Mouse (Mus musculus) myocyte (in vitro differentiated cells): ENCODE measurements around the gene Nkain2. TPM values are rescaled to one million over a fixed set of nuclear protein-coding genes. Genes with fewer than 3 reads are reported as not detected.

Source experiments
- H3K27me3 ChIP-seq: one replicate; pipeline ENCODE4 v1.6.1; 2011; ENCODE audit not compliant: control insufficient read depth, insufficient read depth, insufficient read length
- H3K36me3 ChIP-seq: one replicate; pipeline ENCODE4 v1.6.1; 2011; ENCODE audit not compliant: control insufficient read depth, insufficient read depth
- H3K4me2 ChIP-seq: one replicate; pipeline ENCODE4 v1.6.1; 2011; ENCODE audit warnings: low read depth, control low read depth
- H3K4me3 ChIP-seq: one replicate; pipeline ENCODE4 v1.5.1; 2011; ENCODE audit warnings: mild to moderate bottlenecking, control low read depth, moderate library complexity
- H3K79me2 ChIP-seq: one replicate; pipeline ENCODE4 v1.6.1; 2011; ENCODE audit not compliant: control insufficient read depth, insufficient read depth
- H3ac ChIP-seq: one replicate; pipeline ENCODE4 v1.6.1; 2011; ENCODE audit not compliant: control insufficient read depth, insufficient read length
- CEBPB ChIP-seq: IDR thresholded peaks from 2 replicates; pipeline ENCODE4 v1.6.1; 2011; ENCODE audit warnings: mild to moderate bottlenecking, moderate library complexity; ENCODE audit not compliant: poor library complexity, insufficient read depth, severe bottlenecking
- E2F4 ChIP-seq: IDR thresholded peaks from one replicate; pipeline ENCODE4 v1.6.1; 2011; ENCODE audit warnings: mild to moderate bottlenecking, control low read depth, moderate library complexity; ENCODE audit not compliant: insufficient read depth
- MAX ChIP-seq: IDR thresholded peaks from one replicate; pipeline ENCODE4 v1.6.1; 2011; ENCODE audit warnings: low read depth, mild to moderate bottlenecking, control low read depth
- MYOD1 ChIP-seq, 3 experiments: IDR thresholded peaks; one replicate each; pipeline ENCODE4 v1.6.1; 2011; ENCODE audit warnings: control low read depth in 2 of 3, low read depth in 2 of 3, mild to moderate bottlenecking in 2 of 3, moderate library complexity in 1 of 3; ENCODE audit not compliant: insufficient read length in 2 of 3, control insufficient read depth in 1 of 3
- MYOG ChIP-seq, 3 experiments: IDR thresholded peaks; one replicate each; pipeline ENCODE4 v1.6.1; 2011; ENCODE audit warnings: control low read depth in 2 of 3, low read depth in 2 of 3, mild to moderate bottlenecking in 2 of 3; ENCODE audit not compliant: insufficient read length in 2 of 3, control insufficient read depth in 1 of 3, insufficient read depth in 1 of 3
- POLR2A ChIP-seq: IDR thresholded peaks from one replicate; pipeline ENCODE4 v1.6.1; 2011; ENCODE audit warnings: low read depth, mild to moderate bottlenecking, control low read depth, moderate library complexity; ENCODE audit not compliant: insufficient read length
- POLR2AphosphoS2 ChIP-seq: IDR thresholded peaks from one replicate; pipeline ENCODE4 v1.6.1; 2011; ENCODE audit warnings: low read depth, control low read depth; ENCODE audit not compliant: insufficient read length
- REST ChIP-seq: IDR thresholded peaks from one replicate; pipeline ENCODE4 v1.6.1; 2011; ENCODE audit warnings: mild to moderate bottlenecking, control low read depth, moderate library complexity; ENCODE audit not compliant: insufficient read depth, insufficient read length
- SRF ChIP-seq: IDR thresholded peaks from one replicate; pipeline ENCODE4 v1.6.1; 2011; ENCODE audit warnings: low read depth; ENCODE audit not compliant: control insufficient read depth, insufficient read length
- TCF12 ChIP-seq: IDR thresholded peaks from one replicate; pipeline ENCODE4 v1.6.1; 2011; ENCODE audit warnings: mild to moderate bottlenecking, control low read depth; ENCODE audit not compliant: poor library complexity, insufficient read depth, severe bottlenecking
- TCF3 ChIP-seq: IDR thresholded peaks from one replicate; pipeline ENCODE4 v1.6.1; 2011; ENCODE audit warnings: low read depth, control low read depth; ENCODE audit not compliant: insufficient read length
- USF1 ChIP-seq: IDR thresholded peaks from one replicate; pipeline ENCODE4 v1.6.1; 2011; ENCODE audit warnings: low read depth, mild to moderate bottlenecking, control low read depth, moderate library complexity
- polyA plus RNA-seq: library from polyadenylated mRNA; unstranded; fragments of >200 nt; fragmentation: generic; extraction: Trizol; gene quantifications from one replicate; pipeline ENCODE4 v1.2.1, GENCODE M21; 2012; ENCODE audit warnings: missing spikeins

The Nkain2 gene
- polyA plus RNA-seq, 1 experiment: 0.36 TPM

DNA sequence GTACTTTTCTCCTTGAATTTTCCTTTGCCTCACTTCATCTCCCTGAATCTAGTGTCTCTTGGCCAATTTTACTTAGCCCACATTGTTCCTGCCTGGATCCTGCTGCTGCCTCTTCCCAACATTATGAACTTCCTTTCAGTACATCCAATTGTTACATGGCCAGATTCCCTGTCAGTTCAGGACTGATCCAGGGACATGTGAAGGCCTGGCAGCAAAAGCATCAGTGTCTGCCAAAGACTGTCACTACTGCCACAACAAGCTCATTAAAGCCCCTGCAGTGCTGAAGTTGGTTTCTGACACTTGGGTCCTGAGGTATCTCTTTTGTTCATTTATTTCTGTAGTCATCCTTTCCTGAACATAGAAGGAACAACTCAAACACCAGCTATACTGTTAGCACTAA is 649.1 kb downstream of the Nkain2 start:
- no peaks in the 10 kb centered on the region for H3K79me2 ChIP-seq

DNA sequence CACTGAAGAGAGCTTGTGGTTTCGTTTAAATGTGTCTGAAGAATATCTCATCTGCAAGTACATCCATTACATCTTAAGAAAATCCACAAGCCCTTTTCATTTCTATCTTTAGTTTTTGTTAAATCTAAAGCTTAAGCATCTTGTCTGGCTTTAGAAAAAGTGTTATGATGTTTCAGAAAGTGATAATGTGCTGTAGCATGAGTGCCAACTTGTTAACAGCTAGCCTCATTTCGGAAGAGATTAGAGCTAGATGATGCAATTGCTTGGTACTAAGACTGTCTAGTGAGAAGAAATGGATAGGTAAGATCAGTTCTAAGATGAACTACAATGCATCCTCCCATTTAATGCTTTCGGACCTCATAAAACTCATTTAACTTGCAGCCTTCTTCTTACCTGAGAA is 707.3 kb downstream of the Nkain2 start:
- no peaks in the 10 kb centered on the region for H3K36me3 ChIP-seq
- no peak overlapping the region for H3ac ChIP-seq
- no peak overlapping the region for H3K4me3 ChIP-seq
- H3K4me2 ChIP-seq: no peak overlapping the region
- H3K79me2 ChIP-seq: no peaks in the 10 kb centered on the region
- H3K27me3 ChIP-seq: no peaks in the 10 kb centered on the region
- TF ChIP-seq CEBPB (no peak), TCF3 (no peak), E2F4 (no peak), USF1 (no peak), SRF (no peak), TCF12 (no peak), POLR2AphosphoS2 (no peak), POLR2A (no peak), REST (no peak), MYOG (IDR thresholded peaks at IDR 0.05; ENCODE audit: control insufficient read depth in 1 of 3, insufficient read depth in 1 of 3, insufficient read length in 2 of 3, low read depth in 2 of 3) (no peak), MYOD1 (IDR thresholded peaks at IDR 0.05; ENCODE audit: control insufficient read depth in 1 of 3, insufficient read length in 2 of 3, low read depth in 2 of 3) (no peak), MAX (no peak)

More for the DNA sequence above, 649.1 kb downstream of the Nkain2 start:
- Histone ChIP-seq H3K27me3 (no peaks in the 10 kb centered on the region), H3K36me3 (no peaks in the 10 kb centered on the region), H3K4me3 (no peak overlapping the region), H3K4me2 (no peak overlapping the region), H3ac (no peak overlapping the region)
- no peak for TF ChIP-seq MYOD1 (IDR thresholded peaks at IDR 0.05; ENCODE audit: control insufficient read depth in 1 of 3, insufficient read length in 2 of 3, low read depth in 2 of 3)
- no peak for TF ChIP-seq SRF
- no peak for TF ChIP-seq TCF3
- TF ChIP-seq MAX: no peak
- TF ChIP-seq POLR2A: no peak
- no peak for TF ChIP-seq POLR2AphosphoS2
- no peak for TF ChIP-seq MYOG (IDR thresholded peaks at IDR 0.05; ENCODE audit: control insufficient read depth in 1 of 3, insufficient read depth in 1 of 3, insufficient read length in 2 of 3, low read depth in 2 of 3)
- TF ChIP-seq REST: no peak
- TF ChIP-seq E2F4: no peak
- no peak for TF ChIP-seq CEBPB
- TF ChIP-seq USF1: no peak
- no peak for TF ChIP-seq TCF12

GRCm38 (mm10) chr10:32091354-32091753 is 798.9 kb downstream of the Nkain2 start:
- H3K79me2 ChIP-seq: no peaks in the 10 kb centered on the region
- no peaks in the 10 kb centered on the region for H3K36me3 ChIP-seq
- H3K4me2 ChIP-seq: no peak overlapping the region
- no peak overlapping the region for H3ac ChIP-seq
- TF ChIP-seq MYOG (IDR thresholded peaks at IDR 0.05; ENCODE audit: control insufficient read depth in 1 of 3, insufficient read depth in 1 of 3, insufficient read length in 2 of 3, low read depth in 2 of 3): no peak
- TF ChIP-seq POLR2A: no peak
- TF ChIP-seq POLR2AphosphoS2: no peak
- no peak for TF ChIP-seq SRF
- no peak for TF ChIP-seq TCF12
- TF ChIP-seq E2F4: no peak
- no peak for TF ChIP-seq USF1
- no peak for TF ChIP-seq MAX
- H3K4me3 ChIP-seq: no peak overlapping the region
- H3K27me3 ChIP-seq: no peaks in the 10 kb centered on the region

GRCm38 (mm10) chr10:32060396-32060795 is 829.9 kb downstream of the Nkain2 start:
- Histone ChIP-seq H3K4me2 (no peak overlapping the region), H3K4me3 (no peak overlapping the region), H3K79me2 (no peaks in the 10 kb centered on the region), H3K36me3 (no peaks in the 10 kb centered on the region), H3K27me3 (no peaks in the 10 kb centered on the region), H3ac (no peak overlapping the region)
- TF ChIP-seq CEBPB: no peak
- no peak for TF ChIP-seq POLR2A
- no peak for TF ChIP-seq POLR2AphosphoS2
- TF ChIP-seq USF1: no peak
- no peak for TF ChIP-seq REST
- TF ChIP-seq MAX: no peak
- TF ChIP-seq TCF3: no peak
- TF ChIP-seq TCF12: no peak
- TF ChIP-seq MYOG (IDR thresholded peaks at IDR 0.05; ENCODE audit: control insufficient read depth in 1 of 3, insufficient read depth in 1 of 3, insufficient read length in 2 of 3, low read depth in 2 of 3): no peak
- TF ChIP-seq MYOD1 (IDR thresholded peaks at IDR 0.05; ENCODE audit: control insufficient read depth in 1 of 3, insufficient read length in 2 of 3, low read depth in 2 of 3): no peak
- TF ChIP-seq E2F4: no peak
- TF ChIP-seq SRF: no peak

DNA sequence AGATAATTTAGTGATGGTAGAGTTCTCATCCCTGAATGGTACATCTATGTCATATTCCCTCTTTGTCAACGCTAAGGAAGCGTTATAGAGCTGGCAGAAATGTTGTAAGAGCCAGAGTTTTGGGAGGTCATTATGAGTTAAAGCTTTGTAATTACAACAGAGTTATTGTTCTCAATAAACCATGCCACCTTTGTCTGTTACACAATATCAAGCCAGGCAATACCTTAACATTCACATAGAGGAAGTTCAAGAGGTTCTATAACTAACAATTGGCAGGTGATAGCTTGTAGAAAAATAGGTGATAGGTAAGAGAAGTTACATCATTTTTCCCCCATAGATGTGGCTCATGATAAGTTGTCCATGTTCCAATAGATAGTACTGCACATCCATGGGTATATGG is 832.0 kb downstream of the Nkain2 start:
- Histone ChIP-seq H3K27me3 (no peaks in the 10 kb centered on the region), H3K79me2 (no peaks in the 10 kb centered on the region), H3K4me3 (no peak overlapping the region), H3ac (no peak overlapping the region), H3K4me2 (no peak overlapping the region), H3K36me3 (no peaks in the 10 kb centered on the region)
- TF ChIP-seq POLR2AphosphoS2 (no peak), CEBPB (no peak), SRF (no peak), REST (no peak), TCF12 (no peak), MYOG (IDR thresholded peaks at IDR 0.05; ENCODE audit: control insufficient read depth in 1 of 3, insufficient read depth in 1 of 3, insufficient read length in 2 of 3, low read depth in 2 of 3) (no peak), MYOD1 (IDR thresholded peaks at IDR 0.05; ENCODE audit: control insufficient read depth in 1 of 3, insufficient read length in 2 of 3, low read depth in 2 of 3) (no peak), TCF3 (no peak)
